Mouse (Mus musculus) kidney, postnatal 25 days (tissue): ENCODE measurements at regions not wholly inside any gene's neighbourhood (a gene's known extent, or its start where the extent isn't known, plus 50 kb on each side); places are given as distances from the start of the nearest gene placed in this dataset.
A peak's percentile ranks its signal among the peaks of the same experiment; 100 is the strongest.

Experiments used
- DNase-seq, 2 experiments: peaks; one replicate each; pipeline ENCODE4 v3.0.0; 2021; ENCODE audit warnings: mixed read lengths in 2 of 2

DNA sequence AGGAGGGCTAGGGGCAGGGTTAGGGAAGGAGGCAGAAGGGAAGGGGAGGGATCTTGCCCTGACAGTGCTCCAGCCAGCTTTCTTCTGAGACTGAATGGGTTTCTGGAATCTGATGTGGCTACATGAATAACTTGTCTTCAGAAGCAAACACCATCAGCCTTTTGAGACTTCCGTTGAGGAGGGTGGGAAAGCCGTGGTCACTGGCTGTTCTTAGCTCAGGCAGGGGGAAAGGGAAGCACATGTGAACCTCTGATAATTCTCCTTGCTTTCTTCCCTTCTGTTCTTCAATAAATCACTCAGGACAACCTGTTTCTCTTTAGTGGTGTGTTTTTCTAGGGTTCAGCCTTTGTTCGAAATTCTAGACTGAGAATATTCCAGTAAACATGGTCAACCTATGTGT lies 148.9 kb downstream of the Bcl11a start:
- DNase-seq, result no peak

DNA sequence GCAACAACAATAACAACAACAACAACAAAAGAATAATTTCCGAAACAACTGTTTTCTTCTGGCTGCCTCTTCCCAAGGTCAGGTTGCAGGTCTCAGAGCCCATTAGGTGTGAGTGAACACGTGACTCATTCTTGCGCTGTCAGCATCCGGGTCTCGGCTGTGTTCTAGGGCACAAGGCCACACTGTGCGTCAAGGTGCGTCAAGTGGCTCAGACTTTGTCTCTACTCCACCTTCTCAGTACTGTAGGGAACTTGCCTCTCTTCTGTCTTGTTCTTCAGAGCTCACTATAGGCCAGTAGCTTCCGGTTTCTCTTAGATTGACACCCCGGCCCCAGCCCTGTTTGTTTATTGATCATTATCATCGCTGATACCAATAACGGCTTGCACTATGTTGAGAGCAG lies 155.5 kb downstream of the Bcl11a start:
- no peak for DNase-seq

DNA sequence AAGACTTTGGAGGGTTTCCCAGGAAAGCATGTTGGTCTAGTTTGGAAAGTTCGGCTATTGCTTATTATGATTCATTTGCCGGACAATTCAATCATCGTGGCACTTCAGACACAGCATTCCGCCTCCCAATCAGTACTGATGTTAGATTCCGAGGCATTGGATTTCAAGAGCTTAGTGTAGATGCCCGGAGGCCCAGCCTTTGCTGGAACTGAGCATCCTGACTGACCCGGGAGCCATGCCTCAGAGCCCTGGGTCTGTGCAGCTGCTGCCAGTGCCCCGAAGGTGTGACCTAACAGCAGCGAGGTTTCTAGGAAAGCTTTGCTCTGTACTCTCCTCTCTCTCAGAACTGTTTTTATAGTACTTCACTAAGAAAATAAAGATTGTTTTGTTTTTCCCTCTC lies 156.0 kb downstream of the Bcl11a start:
- no peak for DNase-seq

DNA sequence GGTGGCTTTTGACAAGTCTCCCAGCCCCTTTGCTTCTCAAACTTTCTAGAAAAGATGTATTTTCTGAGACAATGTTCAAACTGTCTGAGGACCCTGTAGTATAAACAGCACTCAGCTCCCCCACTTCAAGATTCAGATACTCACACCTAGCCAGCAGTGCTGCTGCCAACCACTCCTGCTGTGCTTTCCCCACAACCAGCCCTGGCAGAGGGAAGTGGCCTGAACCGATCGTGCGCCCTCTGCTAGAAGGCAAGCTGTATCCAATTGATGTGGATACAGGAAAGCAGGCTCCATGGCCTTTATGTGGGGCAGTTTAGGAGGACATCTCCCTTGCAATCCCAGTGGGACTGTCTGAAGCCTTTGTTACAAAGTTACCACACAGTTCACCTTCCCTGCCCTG lies 156.6 kb downstream of the Bcl11a start:
- no peak for DNase-seq

DNA sequence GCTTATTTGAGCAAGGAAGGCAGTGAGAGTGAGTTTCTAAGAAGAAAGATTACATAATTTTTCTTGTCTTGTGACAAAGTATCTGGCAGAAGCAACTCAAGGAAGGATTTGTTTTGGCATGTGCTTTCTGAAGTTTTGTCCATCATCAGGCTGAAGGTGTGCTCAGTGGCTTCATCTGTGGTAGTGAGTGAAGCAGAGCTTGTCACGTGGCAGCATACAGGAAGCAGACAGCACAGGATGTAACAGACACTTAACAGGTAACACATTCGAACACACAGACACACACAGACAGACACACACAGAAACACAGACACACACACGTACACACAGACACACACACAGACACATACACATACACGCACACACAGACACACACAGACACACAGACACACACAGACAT lies 157.5 kb downstream of the Bcl11a start:
- peak in 1 of 2 experiments; percentile 8 for DNase-seq

DNA sequence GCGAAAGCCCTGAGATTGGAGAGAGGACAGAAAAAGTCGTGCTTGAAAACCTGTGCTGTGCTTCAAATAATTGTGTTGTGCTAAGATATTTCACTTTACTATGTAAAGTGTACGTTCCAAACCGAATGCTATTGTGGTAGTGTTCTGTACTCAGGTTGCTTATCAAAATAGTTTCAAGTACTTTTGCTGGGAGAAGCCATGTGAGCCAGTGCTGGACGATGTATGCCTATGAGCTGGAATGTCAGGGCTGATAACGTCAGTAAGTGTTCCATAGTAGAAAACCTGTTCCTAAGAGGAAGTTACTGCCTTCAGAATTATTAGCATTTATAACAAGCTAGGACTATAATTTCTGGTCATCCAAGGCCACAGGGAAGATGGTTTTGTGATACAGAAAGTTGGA lies 161.8 kb downstream of the Bcl11a start:
- DNase-seq, result no peak

DNA sequence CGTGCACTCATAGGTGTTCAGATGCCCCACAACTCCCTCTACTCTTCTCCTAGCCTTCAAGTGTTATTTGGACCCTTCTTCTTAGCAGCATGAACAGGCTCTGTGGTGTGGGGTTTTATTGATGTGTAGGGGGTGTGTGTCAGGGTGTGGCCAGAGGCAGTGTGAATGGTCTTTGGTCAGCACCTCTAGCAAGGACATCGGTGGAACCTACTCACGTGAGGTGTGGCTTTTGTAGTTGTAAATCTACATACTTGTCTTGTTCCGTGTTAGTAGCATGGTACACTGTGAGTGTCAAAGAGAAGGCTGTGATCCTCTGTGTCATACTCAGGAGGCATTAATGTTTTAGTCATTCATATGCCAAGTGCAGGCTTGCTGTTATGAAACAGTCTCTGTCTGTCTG lies 164.2 kb downstream of the Bcl11a start:
- no peak for DNase-seq

DNA sequence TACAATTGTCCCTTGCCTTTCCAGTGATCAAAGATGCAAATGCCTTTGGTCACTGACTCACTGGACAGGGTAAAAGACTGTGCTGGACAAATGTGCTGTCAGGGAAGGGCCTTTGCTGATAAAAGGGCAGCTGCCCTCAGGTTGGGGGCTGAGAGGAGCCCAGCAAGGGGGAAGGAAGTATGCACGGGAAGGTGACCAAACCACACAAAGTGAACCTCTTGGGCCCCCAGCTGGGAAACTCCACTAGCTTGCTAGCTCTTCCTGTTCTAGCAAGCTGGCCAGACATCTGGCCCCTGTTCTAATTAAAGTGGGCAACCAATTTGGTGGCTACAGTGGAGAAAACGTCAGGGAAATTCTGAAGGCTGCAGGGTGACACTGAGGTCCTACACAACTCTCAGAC lies 165.0 kb downstream of the Bcl11a start:
- DNase-seq, result no peak

DNA sequence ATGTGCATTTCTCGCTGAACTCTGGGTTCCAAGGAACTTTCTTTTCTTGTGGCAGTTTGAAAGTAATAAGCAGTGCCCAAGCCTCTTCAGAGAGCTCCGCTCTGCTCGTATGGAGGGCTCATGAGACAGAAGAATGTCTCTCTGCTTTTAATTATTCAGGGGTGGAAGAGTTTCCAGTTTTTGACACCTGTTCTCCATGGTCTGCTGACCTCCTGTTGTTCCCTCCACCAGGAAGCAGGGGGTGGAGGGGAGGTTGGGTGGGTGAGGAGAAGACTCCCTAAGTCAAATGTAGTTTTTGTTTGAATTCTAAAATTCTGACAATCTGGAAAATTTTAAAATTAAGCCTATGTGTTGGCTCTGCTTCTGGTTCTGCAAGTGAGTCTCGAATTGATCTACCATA lies 167.5 kb downstream of the Bcl11a start:
- DNase-seq, result no peak

DNA sequence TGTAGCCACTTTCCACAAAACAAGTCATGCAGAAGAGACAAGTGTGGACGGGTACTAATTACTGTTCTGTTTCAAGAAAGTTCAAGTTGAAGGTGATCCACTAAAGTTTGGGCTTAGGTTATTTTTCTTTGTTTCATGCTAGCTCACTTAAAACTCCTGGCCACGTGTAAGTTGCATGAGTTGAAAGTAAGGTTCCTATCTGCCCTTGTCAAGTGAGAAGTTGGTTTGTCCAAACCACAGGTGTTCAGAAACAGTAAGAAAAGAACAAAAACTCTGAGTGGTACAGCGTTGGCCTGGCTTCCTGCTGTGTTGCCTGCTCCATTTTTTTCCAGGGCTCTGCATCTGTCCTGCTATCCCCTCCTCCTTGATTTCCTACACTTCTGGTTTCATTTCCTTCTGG lies 168.5 kb downstream of the Bcl11a start:
- DNase-seq, result no peak

DNA sequence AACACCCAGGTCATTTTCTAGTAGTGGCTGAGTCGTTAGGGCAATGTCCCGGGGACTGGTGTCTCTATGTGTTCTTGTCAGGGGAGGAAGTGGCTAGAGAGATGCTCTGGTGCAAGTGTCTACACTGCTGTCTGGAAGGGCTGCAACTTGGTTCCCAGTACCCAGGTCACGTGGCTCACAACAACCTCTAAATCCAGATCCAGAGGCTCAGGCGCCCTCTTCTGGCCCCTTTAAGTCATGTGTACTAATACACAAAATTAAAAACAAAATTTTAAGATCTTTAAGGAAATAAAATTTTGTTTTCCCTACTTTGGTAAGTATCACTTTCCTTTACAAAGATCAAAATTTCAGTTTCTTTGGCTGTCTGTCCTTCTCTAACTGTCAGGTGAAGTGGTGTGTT lies 169.4 kb downstream of the Bcl11a start:
- DNase-seq, result no peak

DNA sequence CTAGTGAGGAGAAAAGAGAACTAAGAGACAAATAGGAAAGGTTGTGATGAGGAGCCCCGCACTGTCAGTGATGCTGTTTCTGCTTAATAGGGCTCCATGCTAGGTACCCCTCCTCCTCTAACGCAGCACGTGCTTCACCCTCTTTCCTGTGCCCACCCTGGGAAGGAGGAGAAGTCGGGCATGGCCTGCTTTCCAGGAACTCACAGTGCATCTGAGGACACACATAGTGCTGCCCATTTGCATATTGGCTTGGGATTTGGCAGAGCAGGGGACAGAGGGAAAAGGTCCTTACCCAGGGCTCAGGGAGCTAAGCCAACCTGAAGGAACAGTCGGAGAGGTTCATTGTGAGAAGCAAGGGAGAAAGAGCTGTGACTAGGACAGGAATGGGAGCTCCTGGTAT lies 173.7 kb downstream of the Bcl11a start:
- DNase-seq, result peak; percentile 5 to 39

DNA sequence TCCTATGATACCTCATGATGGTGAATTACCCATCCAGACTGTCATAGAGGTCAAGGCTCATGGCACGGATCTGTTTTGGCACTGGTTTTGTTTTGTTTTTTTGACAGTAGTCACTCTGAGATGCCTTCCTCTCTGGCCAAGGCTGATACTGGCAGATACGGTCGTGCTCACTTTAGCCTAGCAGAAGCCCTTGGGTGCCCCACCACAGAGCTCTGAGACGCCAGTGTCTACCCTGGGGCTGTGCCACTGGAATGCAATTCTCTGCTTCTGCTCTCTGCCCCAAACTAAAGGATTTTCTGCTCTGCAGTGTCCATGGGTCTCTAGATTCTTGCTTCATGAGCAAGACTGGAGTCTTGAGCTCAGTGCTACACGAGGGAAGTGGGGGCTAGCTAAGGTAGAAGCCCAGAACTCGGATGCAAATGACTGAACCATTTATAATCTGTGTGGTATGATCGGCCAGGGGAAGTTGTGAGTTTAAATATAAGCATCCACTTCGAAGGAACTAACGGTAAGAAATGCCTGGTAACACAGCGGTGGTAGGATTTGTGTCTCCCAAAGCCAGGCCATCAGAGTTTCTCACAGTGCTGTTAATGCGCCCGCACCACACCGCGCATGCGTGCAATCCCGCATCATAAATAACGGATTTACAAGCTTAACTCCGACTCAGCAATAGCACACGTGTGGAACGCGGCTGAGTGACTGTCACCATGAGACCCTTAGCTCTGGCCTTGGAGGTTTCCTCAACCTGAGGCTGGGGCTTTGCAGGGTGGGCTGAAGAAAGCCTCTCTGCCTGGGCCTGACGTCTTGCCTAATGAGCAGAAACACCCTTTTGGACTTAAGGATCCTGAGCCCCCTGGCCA lies 177.6 kb downstream of the Bcl11a start:
- no peak for DNase-seq

DNA sequence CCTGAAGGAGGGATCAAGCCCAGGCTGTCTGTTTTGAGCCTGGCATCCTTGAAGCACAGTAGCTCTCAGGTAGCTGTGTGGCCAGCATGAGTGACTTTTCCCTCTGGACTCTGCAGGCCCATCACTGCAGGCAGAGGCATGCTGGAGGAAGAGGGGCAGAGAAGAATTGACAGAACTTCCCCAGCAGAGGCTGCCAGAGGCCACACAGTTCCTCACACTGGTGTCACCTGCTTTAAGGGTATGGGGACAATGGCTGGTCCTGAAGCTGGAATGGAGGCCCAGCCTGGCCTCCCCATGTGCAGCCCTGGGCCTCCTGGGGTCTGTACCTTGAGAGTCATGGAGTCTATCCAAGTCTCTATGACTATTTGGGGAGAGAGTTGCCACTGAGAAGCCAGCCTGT lies 179.9 kb downstream of the Bcl11a start:
- DNase-seq, result no peak

DNA sequence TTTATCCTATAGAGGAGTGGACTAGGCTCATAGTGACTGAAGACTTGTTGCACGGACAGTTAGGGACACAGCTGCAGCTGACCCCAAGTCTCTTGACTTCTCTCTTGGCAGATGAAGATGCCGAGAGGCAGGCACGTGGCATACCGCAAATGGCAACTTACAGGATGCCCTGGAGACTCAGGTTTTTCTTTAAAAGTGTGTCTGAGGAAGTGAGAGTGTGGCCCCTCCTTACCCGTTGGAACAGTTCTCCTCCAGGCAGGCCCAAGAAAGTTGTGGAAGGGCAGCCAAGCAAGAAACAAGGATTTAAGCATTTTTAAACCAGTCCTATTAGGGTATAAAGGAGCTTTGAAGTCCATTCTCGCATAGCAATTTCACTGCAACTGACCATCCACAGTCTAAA lies 180.5 kb downstream of the Bcl11a start:
- no peak for DNase-seq

DNA sequence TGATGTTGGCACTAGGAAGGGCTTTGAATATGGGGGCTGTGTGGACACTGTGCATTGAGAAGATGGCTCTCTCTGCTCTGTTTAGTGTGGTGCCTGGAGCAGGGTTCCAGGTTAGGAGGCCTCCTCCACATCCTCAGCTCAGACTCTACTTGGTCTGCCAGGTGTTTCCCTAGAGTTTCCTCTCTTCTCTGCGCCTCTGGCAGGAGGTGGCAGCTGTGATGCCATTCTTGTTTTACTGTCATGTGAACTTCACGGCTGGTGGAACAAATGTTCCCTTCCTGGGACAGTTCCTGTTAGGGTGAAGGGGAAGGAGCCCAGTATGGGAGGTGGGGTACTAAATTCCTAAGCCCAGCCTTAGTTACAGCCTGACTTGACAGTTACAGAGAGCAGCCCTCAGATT lies 181.8 kb downstream of the Bcl11a start:
- DNase-seq, result no peak

DNA sequence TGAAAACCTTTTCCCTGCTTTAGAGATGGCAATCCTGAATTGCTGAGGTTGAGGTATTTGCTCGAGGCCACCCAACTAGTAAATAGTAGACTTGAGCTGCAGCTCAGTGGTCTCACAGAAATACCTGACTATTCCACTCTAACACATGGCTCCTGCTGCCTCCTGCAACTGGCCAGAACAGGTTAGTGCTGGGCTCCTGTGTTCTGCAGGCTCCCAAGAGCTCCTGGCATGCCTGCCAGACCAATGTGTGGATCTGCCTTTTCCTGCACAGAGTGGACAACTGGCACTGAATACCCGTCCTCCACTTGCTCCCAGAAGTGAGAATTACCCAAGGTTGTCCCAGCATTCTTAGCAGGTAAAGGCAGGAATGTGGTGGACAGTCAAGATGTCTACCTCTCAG lies 191.2 kb downstream of the Bcl11a start:
- peak in 1 of 2 experiments; percentile 3 for DNase-seq

DNA sequence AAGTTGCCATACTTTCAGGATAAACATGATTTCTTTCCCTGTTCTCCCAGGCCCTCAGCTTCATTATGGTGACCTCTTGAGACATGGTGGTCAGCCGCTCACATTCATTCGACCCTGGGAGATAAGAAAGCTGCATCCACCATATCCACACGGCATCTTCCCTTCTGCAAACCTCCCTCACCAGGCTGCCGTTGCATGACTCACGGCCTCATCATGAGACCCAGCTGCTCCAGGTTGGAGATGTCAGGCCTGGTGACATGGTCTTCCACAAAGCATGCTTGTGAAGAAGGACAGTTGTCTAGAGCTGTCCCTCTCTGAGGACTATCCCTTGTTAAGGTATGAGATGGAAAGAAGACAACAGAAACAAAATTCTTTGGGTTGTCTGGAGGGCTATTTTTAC lies 203.8 kb downstream of the Bcl11a start:
- DNase-seq, result peak in 1 of 2 experiments; percentile 12

DNA sequence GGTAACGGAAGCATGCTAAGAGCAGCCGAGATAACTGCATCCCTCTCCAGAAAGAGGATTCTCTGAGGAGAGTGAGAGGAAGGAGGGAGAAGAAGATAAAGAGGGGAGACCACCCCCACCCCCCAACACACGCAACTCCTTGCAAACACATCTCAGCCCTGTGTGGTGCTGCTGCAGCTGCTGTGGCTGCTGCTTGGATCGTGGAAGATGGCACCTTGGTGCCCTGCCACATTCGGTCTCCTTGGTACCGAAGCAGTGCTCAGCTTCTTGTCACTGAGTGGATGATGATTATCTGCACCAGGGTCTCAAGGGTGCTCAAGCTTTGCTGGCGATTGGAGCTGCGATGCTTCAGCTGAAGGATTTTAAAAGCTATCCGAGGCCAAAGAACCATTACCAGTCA lies 204.7 kb downstream of the Bcl11a start:
- no peak for DNase-seq

DNA sequence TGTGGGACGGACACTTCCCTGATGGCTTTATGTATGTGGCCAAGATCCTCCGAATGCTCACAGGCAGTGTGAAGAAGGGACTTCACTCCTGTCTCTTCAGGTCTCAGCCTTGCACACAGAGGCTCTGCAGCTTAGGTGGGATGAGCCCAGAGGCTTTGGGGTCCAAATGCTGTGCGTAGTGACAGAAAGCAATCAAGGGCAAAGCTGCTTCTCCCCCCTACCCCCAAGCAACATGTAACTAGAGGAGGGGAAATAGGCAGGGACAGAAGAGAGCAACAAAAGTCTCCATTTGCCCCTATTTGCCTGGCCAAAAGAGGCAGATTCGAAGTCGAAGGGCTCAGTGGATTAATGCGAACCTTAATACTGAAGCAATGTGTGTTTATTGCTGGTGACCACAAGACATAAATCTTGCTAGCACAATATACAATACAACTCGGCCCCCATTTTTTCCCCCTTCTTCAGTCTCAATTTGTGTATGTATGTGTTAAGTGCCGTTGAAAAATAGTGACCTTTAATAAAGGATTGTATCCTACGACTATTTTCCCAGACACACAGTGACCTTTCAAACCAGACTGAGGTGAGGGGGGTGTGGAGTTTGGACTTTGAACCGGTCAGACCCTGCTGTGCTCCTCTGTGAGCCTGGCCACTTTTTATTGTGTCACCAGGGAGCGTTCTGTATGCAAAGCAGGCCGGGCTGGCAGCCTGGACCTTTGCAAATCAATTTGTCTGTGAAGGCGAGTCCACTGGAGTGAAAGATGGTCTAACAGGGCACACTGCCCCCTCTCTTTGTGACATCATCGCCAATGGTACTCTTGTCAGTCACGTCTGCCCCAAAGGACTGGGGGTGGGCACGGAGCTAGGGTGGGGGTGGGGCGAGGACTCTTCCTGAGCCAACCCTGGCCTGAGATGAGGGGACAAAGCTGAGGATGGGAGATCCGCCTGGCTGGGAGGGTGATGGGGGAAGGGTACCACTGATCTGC lies 208.6 kb downstream of the Bcl11a start:
- DNase-seq, result peak; percentile 64 to 81

DNA sequence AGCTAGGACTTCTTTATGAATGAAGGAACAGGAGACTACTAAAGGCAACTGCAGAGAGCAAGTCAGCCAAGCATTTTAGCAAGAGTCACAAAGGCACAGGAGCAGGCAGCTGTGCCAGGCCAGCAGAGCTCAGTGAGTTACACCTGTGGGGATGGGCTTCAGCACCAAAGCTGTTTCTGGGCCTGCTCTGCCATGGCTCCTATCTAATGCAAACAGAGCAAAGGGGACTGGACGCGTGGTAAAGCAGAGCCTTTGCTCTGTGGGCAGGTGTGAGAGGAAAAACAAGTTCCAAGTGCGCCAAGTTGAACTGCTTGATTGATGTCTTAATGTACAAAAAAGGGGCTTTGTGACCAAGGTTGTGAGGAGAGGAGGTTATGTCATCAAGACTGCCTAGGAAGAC lies 215.4 kb downstream of the Bcl11a start:
- DNase-seq, result no peak

DNA sequence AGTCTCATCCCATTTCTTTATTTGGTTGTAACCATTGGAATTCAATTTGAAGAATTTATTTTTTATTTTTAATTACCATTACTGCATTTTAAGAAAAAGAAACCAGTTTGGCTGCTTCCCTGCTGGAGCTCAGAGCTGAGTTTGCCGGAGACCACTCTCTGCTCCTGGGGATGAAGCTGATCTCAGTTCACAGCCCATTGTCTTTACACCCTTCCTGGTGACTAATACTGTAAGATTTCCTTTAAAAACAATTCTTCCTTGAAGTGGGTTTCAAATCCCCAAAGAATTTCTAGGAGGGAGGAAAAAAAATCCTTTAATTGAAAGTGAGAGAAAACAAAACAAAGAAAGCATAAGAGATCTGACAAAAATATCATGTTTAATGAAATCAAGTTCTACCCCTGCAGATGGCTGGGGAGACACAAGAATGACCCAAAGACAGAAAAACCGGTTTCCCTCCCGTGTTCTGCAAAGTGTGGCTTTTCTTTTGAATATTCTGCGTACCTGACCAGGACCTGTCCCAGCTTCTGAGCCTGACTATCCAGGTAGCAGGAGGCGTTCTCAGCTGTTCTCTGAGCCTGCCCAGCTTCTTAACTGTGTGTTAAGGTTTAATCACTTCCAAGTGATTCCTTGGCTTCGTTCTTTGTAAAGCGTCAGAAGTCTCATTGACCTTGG lies 216.1 kb downstream of the Bcl11a start:
- no peak for DNase-seq

DNA sequence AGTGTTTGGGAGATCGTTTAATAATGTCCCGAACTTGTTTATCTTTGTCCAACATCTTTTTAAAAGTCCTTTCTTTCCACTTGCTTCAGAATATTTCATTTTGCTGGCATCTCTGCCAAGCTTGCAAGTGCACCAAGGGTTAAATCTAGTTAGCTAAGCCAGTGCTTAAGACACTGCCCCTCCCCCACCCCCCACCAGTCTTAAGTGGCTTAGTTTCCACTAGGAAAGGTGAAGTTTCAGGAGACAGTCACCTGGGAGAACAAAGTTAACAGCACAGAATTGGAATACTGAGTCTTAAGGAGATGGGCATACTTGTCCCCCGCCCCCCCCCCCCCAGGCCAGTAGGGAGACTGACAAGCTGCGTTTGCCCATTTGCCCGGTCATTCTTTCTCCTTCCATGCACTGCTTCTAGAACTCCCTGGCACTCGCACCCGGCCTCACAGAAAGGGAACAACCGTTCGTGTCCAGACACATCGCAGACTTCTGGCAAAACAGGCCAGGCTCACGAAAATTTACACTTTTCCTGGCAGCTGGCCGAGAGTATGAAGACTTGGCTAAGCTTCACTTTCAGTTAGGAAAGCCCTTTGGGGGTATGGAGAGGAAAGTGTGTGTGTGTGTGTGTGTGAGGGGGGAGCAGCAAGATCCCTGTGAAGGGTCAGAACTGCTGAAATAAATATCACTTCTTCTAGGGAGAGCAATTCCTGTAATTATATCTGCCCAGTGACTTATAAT lies 219.2 kb downstream of the Bcl11a start:
- DNase-seq, result peak in 1 of 2 experiments; percentile 16
